Mouse (Mus musculus): Measurements from ENCODE around the gene Cth.
A peak's percentile ranks its signal among the peaks of the same experiment; 100 is the strongest.

Gene Cth

GRCm38 (mm10) chr3:157910262-157910661 lies 14.6 kb downstream of the Cth start:
- DNase-seq (ENCODE audit: low spot score) = no peak

- DNase-seq (ENCODE audit: low spot score) = no peak
Observed at GRCm38 (mm10) chr3:157908166-157908565, 16.7 kb downstream of the Cth start.

GRCm38 (mm10) chr3:157901721-157902120 lies 23.2 kb downstream of the Cth start:
- DNase-seq (ENCODE audit: low spot score) = no peak

- no peak for DNase-seq (ENCODE audit: low spot score)
Observed at GRCm38 (mm10) chr3:157899986-157900385, 24.9 kb downstream of the Cth start.

GRCm38 (mm10) chr3:157897645-157898044 lies 27.2 kb downstream of the Cth start:
- no peak for DNase-seq (ENCODE audit: low spot score)

GRCm38 (mm10) chr3:157891819-157892218 lies 33.1 kb downstream of the Cth start:
- DNase-seq (ENCODE audit: low spot score) = no peak

GRCm38 (mm10) chr3:157884081-157884643 lies 40.7 kb downstream of the Cth start:
- DNase-seq (ENCODE audit: low spot score) = no peak

- no peak for DNase-seq (ENCODE audit: low spot score)
Observed at GRCm38 (mm10) chr3:157883085-157883484, 41.8 kb downstream of the Cth start.

- no peak for DNase-seq (ENCODE audit: low spot score)
Observed at GRCm38 (mm10) chr3:157881992-157882391, 42.9 kb downstream of the Cth start.

- no peak for DNase-seq (ENCODE audit: low spot score)
Observed at GRCm38 (mm10) chr3:157880983-157881382, 43.9 kb downstream of the Cth start.

GRCm38 (mm10) chr3:157877847-157878246 lies 47.0 kb downstream of the Cth start:
- DNase-seq (ENCODE audit: low spot score) = no peak

- peak; percentile 86 for DNase-seq (ENCODE audit: low spot score)
Observed at GRCm38 (mm10) chr3:157876439-157877156, 48.3 kb downstream of the Cth start.

GRCm38 (mm10) chr3:157872897-157873296 lies 52.0 kb downstream of the Cth start:
- no peak for DNase-seq (ENCODE audit: low spot score)

GRCm38 (mm10) chr3:157867836-157868235 lies 57.0 kb downstream of the Cth start:
- no peak for DNase-seq (ENCODE audit: low spot score)

- DNase-seq (ENCODE audit: low spot score) = no peak
Observed at GRCm38 (mm10) chr3:157866251-157866650, 58.6 kb downstream of the Cth start.

- DNase-seq (ENCODE audit: low spot score) = no peak
Observed at GRCm38 (mm10) chr3:157865848-157866247, 59.0 kb downstream of the Cth start.

- DNase-seq (ENCODE audit: low spot score) = no peak
Observed at GRCm38 (mm10) chr3:157865431-157865830, 59.4 kb downstream of the Cth start.

- no peak for DNase-seq (ENCODE audit: low spot score)
Observed at GRCm38 (mm10) chr3:157852806-157853205, 72.1 kb downstream of the Cth start.

- peak; percentile 42 for DNase-seq (ENCODE audit: low spot score)
Observed at GRCm38 (mm10) chr3:157848503-157848902, 76.4 kb downstream of the Cth start.

- DNase-seq (ENCODE audit: low spot score) = no peak
Observed at GRCm38 (mm10) chr3:157847338-157848284, 77.3 kb downstream of the Cth start.
